Mouse (Mus musculus): ENCODE measurements around the gene Zdhhc12. TPM values are rescaled to one million over a fixed set of nuclear protein-coding genes. Genes with fewer than 3 reads are reported as not detected.

Gene Zdhhc12
- total RNA-seq, 2 experiments from 2014 or later, result 2.6 to 3.0 TPM

DNA sequence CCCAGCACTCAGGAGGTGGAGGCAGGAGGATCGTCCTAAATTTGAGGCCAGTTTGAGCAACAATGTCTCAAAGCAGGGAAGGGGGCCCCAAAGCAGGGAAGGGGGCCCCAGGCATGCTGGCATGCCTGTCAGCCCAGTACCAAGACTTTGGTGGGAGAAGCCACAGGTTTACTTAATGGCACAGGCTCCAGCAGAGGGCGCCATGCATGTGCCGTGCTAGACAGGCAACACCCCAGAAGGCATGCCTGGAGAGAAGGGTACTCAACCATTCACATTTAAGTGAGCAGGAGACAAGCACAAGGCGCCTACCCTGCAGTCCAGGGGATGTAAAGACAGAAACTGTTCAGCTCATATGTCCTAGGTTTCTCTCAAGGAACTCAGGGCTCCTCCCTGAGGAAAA lies 51.0 kb downstream of the Zdhhc12 start:
- intact Hi-C loops (cut with DNase I), result loop anchor here (2.0 to 5.0 kb wide), 2 partner anchors 35 to 54 kb away; partner anchors contain the start of gene Pkn3

More for the DNA sequence above, 51.0 kb downstream of the Zdhhc12 start:
- peak; percentile 68 to 73 for DNase-seq

Other genes starting within 250 kb of the Zdhhc12 start
- gene Cercam, start 224.5 kb downstream of the Zdhhc12 start, total RNA-seq (2021), result 1 to 10 TPM; 5.4 to 5.7 TPM
- 10 to 100 TPM; 10.2 to 11.1 TPM for gene Odf2, start 204.4 kb downstream of the Zdhhc12 start, total RNA-seq (2021)
- gene Gle1, start 158.2 kb downstream of the Zdhhc12 start, total RNA-seq (2021), result 10 to 100 TPM; 20.6 to 21.7 TPM
- gene Sptan1, start 128.1 kb downstream of the Zdhhc12 start, total RNA-seq (2021), result 10 to 100 TPM; 42.0 to 55.4 TPM
- gene Wdr34, start 44.8 kb downstream of the Zdhhc12 start, total RNA-seq (2021), result 1 to 10 TPM; 3.9 to 4.1 TPM
- gene Set, start 36.3 kb downstream of the Zdhhc12 start, total RNA-seq (2021), result 10 to 100 TPM; 81.3 to 93.3 TPM
- gene Pkn3, start 16.0 kb downstream of the Zdhhc12 start, total RNA-seq (2021), result 1 to 10 TPM; 2.8 to 5.1 TPM
- gene Zer1, start 30.9 kb upstream of the Zdhhc12 start, total RNA-seq (2021), result 10 to 100 TPM; 19.9 to 21.7 TPM
- 10 to 100 TPM; 11.4 to 12.2 TPM for gene Tbc1d13, start 40.1 kb upstream of the Zdhhc12 start, total RNA-seq (2021)
- gene Endog, start 77.8 kb upstream of the Zdhhc12 start, total RNA-seq (2021), result 10 to 100 TPM; 51.4 to 54.6 TPM
- gene Spout1, start 84.8 kb upstream of the Zdhhc12 start, total RNA-seq (2021), result 1 to 10 TPM; 4.5 to 4.8 TPM
- 10 to 100 TPM; 26.8 to 29.5 TPM for gene Kyat1, start 112.2 kb upstream of the Zdhhc12 start, total RNA-seq (2021)
- 10 to 100 TPM; 18.5 to 19.8 TPM for gene Lrrc8a, start 144.1 kb upstream of the Zdhhc12 start, total RNA-seq (2021)
- 1 to 10 TPM in 1 of 2 experiments, under 1 TPM in 1; 0.99 to 2.0 TPM for gene Gm28035, start 146.9 kb upstream of the Zdhhc12 start, total RNA-seq (2021)
- 10 to 100 TPM; 18.6 to 20.1 TPM for gene Phyhd1, start 172.6 kb upstream of the Zdhhc12 start, total RNA-seq (2021)
- not detected for gene Gm28038, start 187.4 kb upstream of the Zdhhc12 start, total RNA-seq (2021)
- gene Dolk, start 192.7 kb upstream of the Zdhhc12 start, total RNA-seq (2021), result 10 to 100 TPM; 20.9 to 21.2 TPM
- 1 to 10 TPM; 6.9 to 9.1 TPM for gene Nup188, start 192.7 kb upstream of the Zdhhc12 start, total RNA-seq (2021)

Data from gastrocnemius, postnatal 36 days (tissue).